Mouse (Mus musculus): ENCODE measurements around the gene Myo1c.
A peak's percentile ranks its signal among the peaks of the same experiment; 100 is the strongest.

Myo1c gene

DNA sequence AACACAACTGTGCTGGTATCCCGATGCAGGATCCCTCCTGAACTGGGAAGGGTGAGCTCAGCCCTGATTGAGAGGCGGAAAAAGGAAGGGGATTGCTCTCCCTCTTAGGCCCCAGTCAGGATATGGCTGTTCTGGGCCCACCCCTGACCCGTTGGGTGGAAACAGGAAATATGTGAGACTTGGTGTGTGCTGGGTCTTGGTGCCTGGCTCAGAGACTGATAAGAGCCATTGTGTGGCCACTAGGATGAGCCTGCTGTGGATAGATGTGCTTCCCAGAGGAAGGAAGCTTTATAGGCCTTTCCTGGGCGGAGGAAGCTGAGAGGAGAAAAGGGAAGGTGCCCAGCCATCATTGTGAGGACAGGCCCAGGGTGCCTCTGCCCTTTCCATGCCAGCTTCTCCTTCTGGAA lies 1.1 kb upstream of the Myo1c start:
- DNase-seq (ENCODE audit: low spot score in 2 of 2), result no peak

DNA sequence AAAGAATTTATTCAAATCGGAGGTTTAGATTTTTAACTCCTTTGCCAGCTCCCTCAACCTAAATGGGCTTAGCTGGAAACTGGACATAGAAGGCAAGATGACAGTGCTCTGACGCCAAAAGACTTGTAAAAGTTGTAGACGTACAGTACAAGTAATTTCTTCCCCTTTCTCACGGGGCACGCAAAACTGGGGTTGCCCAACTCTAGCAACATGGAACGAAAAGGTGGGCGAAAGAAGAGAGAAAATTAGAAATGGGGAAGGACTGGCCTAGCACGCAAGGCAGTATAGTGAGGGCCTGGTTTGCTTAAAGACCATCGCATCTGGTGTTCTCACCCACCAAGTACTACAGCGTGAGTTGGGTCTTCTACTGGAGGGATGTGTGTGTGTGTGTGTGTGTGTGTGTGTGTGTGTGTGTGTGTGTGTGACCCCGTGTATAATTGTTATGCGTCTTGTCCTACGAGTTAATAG lies 688 bp downstream of the Myo1c start:
- no peak for DNase-seq (ENCODE audit: low spot score in 2 of 2)

DNA sequence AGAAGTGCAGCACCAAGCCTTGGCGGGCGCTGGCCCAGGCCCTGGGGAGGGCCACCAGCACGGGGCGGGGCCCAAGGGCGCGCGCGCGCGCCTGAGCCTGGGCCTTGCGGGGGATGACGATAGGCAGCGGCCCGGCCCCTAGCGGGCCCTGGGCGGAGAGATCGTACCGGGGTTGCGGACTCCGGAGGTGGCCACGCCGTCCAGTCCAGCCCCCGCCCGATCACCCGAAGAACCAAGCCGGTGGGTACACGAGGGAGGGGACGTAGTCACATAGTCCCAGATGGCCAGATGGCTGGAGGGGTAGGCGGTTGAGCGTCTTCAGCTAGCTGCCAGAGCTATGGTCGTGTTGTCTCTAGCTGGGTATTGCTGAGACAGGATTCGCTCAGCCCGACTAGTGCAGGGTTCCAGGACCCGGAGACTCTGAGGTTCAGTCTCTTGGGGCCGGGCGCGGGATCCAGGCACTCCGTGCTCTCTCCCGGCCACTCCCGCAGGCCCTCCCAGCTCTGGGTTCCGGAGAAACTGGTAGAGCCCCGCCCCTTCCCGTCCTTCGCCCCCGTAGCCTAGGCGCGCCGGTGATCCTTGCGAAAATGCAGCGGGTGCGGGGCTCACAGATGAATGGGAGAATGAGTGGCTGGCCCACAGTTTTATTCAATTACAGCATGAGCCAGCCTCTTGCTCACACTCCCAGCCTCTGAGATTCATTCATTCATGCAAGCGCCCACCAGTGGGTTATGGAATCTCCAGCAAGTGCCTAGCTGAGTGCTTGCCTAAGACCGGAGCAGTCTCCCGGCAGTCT lies 1.3 kb downstream of the Myo1c start:
- DNase-seq (ENCODE audit: low spot score in 2 of 2), result peak; percentile 58 to 71

DNA sequence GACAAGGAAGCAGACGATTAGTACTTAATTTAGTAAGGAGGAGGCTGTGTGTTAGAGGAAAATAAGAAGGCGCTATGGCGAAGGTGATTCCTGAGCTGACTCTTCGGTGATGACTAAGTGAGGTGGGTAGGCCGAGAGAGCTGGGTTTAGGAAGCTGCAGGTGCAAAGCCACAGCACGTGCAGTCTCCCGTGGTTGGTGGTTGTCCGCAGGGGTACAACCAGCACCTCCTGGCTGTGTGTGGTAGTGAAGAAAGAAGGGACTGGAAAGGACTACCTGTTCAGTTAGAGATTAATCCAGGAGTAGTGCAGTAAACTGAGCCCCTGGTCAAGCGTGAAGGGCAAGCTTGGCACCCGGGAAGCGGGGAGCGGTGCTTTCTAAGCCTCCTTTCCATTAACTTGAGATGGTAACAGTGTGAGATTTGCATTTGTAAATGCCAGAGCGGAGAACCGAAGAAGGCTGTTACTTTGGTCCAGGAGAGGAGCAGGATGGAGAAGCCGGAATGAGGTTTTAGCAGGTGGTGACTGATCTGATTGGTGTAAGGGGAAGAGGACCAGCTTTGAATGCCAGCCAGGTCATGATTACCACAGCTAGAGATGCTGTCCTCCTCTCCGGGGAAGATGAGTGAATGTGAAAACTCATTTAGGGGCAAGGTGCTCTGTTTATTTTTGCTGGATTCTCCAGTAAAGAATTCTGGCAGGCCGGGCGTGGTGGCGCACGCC lies 2.1 kb downstream of the Myo1c start:
- DNase-seq (ENCODE audit: low spot score in 2 of 2), result no peak

DNA sequence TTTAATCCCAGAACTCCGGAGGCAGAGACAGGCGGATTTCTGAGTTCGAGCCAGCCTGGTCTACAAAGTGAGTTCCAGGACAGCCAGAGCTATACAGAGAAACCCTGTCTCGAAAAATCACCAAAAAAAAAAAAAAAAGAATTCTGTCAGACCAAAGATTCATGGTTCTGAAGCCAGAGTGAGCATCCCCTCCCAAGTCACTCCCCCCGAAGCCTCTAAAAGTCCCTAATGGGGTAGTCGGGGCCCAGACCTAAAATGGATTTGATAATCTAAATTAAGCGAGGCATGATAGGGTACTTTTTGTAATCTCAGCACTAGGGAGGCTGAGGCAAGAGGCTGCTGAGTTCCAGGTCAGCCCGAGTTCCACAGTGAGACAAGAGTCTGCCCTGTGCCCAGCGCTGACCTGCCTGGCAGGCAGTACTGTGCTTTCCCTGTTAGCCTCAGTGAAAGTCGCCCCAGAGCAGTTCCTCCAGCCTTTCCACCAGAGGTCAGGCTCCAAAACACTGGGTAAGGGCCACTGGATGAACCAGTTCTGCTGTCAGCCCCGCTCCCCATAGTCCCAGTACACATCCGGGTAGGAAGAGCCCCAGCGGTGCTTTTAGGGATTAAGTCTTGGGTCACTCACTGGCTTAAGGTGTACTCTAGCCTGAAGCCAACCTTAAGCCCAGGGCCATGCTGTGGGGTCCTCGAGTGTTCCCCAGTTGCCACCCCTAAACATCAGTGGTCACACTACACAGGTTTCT lies 2.8 kb downstream of the Myo1c start:
- DNase-seq (ENCODE audit: low spot score in 2 of 2), result no peak

DNA sequence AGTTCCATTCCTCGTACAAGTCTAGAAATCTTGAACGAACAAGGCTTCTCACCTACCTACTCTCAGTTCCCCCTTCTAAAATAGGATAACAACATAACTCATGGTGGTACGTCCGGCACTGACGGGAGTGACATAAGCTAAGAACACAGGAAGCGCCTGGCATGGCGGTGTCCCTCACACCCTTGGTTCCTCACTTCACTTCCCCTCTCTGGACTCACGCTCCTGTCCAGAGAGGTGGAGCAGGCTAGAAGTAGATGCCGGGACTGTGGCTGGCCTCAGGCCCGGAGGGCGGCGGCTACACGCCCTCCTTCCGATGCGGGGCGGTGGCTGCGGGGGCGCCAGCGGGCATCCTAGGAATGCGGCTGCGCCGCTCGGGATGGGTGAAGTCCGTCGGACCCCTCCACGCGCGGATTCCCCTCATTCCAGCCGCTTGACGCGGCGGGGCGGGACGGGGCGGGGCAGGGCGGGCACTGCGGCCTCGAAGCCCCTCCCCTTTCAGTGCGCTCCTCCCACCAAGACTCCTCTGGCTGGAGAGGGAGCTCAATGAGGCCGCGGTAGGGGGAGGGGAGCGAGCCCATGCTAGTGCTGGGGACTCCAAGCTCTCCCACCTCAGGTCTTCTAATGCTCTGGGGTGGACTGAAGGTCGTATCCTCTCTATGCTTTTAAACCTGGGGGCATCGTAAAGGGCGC lies 3.6 kb downstream of the Myo1c start:
- peak; percentile 60 to 66 for DNase-seq (ENCODE audit: low spot score in 2 of 2)

DNA sequence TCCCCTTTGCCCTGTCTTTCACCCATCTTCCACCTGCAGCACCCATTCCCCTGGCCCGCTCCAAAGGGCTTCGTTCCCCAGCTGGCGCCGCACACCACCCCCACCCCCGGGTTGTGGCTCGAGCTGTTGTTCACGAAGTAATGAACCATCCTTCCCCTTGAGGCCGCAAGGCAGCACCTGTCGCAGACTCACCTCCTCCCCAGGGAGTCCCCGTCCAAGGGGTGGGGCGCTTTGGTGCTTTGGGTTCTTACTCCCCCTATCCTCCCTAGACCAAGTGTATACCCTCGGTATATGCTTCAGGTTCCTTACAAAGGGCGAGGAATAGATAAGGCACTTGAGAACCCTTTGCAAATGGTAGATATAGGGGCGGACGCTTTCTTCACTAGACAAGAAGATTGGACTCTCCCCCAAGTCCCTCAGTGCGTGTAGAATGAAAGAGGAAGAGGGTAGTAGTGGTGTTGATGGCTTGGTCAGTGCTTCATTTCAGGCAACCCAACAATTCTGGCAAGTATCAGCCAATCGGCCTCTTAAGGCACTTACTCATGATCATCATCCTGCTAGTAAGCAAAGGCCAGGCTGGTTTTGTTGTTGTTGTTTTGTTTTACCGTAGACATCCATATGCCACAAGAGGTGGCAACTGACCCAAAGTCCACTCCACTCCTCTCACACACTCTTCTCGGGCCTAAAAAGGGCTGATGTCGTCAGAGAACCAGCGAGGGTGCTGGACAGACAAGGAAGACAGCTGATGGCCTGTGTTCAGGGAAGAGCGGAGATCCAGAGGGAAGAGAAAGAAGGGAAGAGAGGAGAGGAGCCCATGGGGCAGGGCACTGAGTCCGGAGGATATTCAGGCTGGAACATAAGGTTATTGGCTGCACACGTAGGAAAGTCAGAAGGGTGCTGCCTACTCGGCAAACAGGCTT lies 4.4 kb downstream of the Myo1c start:
- no peak for DNase-seq (ENCODE audit: low spot score in 2 of 2)

DNA sequence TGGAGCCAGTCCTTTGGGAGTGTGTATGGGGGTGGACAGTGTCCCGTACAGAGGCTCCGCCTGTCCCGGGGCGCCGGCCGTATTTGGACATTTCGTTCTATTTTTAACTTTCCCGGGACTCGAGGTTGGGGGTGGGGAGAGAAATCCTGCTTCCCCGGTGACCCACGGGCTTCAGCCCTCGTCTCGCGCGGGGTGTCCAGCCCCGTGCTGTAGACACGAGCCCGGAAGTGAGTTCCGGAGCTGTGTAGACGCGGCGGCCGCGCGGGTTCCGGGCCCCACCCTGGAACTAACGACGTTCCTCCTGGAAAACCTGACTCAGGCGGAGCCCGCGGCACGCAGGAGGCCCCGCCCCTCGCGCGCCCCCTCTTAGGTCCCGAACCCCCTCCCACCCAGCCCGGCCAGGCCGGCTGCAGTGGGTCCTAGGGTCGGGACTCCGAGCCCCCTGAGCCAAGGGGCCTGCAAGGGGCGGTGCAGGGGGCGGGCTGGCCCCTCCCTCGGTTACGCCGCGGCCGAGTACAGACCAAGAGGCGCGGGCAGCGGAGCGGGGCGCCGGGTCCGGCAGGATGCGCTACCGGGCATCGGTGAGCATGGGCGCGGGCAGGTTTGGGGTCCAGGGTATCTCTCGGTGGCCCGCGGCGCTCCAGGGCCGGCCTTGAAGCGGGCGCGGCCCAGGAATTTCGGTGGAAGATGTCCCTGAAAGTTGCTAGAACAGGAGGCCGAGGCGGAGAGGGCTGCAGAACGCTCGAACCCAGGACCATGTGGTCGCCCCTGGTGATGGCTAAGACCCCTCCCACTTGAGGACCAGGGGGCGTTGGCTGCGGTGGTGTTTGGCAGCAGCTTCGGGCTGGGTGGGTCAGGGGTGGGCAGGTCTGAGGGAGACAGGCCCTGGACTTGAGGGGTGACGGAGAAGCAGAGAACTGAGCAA lies 5.6 kb downstream of the Myo1c start:
- peak in 1 of 2 experiments; percentile 62 for DNase-seq (ENCODE audit: low spot score in 2 of 2)

DNA sequence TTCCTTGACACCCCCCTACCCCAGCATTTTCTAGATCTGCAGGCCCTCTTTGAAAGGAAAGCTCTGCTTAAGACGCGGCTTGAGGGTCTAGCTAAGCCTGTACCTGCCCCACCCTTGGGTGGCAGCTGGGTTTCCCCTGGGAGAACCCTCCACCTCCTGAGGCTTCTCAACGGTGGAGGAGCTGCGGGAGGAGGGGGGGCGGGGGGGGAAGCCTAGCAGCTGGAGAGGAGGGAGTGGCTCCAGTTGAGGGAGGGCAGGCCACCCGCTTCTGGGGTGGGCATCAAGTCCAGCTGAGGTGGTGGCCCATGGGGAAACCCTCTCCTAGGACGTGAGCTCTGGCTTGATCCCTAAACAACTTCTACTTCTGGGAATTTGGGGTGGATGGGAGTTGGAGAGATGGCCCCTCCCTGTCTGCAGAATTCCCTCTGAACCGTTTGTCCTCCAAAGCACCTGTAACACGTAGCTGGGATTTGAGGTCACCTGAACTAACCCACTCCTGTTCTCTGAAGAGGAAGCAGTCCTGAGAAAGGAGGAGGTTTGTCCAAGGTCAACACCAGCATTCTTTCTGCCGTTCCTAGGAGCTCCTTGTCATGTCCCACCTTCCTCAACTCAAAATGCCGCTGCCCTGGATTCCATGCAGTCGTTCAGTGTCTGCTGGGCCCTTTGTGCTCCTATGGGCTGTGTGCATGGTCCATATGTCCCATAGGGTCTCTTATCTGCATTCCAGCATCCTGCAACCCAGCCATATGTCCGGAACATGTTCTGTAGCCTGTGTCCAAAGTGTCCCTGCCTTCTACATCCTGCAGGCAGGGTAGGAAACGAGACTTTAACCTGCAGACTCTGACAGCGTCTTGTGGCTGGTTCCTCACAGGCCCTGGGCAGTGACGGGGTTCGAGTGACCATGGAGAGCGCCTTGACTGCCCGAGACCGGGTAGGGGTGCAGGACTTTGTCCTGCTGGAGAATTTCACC lies 6.6 kb downstream of the Myo1c start:
- no peak for DNase-seq (ENCODE audit: low spot score in 2 of 2)

DNA sequence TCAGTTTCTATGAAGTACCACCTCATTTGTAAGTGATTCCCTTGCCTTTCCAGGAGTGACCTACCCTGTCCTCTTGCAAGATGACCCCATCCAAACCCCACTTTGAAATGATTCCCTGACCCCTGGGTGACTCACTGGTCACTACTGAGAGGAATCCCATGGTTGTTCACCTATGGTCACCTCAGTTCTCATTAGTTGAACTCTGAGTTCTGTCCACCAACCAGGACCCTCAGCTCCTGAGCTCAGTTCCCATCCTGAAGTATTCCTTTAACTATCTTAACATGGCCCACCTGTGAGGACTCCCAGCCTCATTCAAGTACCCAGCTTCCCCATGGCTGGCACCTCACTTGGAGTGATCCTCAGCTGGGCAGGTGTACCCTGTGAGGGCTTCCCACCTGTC lies 7.5 kb downstream of the Myo1c start:
- no peak for DNase-seq (ENCODE audit: low spot score in 2 of 2)

DNA sequence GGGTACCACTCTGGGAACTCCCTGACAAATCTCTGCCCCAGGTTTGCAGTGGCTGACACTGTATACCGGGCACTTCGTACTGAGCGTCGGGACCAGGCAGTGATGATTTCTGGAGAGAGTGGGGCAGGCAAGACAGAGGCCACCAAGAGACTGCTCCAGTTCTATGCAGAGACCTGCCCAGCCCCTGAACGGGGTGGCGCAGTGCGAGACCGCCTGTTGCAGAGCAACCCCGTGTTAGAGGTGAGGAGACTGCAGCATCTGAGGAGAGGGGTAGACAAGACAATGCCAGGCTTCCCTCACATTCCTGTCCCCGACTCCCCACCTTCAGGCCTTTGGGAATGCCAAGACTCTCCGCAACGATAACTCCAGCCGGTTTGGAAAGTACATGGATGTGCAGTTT lies 8.0 kb downstream of the Myo1c start:
- DNase-seq (ENCODE audit: low spot score in 2 of 2), result no peak

DNA sequence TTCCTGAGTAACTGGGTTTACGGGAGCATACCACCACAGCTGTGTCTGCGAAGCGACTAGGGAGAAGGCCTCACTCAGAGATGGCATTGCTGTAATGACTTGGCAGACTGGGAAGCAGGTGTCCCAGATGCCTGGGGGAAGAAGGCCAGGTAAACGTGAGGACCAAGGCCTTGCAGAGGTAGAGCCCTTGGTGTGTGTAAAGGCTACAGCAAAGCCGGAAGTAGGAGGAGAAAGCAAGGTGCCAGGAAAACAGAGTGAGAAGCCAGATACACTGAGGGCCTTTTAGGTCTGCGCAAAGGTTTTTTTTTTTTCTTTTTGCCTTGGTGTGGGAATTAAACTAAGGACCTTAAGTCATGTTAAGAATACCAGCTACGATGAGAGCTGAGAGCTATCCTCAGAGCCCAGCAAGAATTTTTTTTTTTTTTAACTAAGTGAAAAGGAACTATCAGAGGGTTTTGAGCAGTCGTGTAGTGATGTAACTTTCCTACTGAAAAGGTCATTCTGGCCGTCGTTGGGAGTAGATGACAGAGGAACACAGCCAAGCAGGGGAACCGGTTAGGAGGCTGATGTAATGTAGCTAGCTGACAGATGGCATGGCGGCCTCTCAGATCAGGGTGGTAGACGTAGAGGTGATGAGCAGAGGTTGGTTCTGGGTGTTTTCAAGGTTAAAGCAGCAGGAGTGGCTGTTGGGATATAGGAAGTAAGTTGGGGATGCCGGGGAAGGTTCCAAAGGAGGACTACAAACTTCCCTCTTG lies 8.9 kb downstream of the Myo1c start:
- DNase-seq (ENCODE audit: low spot score in 2 of 2), result no peak

DNA sequence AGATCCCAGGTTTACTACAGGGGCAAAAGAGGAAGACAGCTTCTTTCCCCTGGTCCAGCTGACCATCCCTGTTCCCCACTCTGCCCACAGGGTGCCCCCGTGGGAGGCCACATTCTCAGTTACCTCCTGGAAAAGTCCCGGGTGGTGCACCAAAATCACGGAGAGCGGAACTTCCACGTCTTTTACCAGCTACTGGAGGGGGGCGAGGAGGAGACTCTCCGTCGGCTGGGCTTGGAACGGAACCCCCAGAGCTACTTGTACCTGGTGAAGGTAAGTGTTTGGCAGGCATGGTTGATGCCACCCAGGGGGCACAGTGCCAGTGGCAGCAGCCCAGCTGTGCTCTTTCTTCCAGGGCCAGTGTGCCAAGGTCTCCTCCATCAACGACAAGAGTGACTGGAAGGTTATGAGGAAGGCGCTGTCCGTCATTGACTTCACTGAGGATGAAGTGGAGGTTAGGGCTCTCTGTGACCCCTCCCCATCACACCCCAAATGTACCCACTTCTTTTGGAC lies 9.8 kb downstream of the Myo1c start:
- no peak for DNase-seq (ENCODE audit: low spot score in 2 of 2)

DNA sequence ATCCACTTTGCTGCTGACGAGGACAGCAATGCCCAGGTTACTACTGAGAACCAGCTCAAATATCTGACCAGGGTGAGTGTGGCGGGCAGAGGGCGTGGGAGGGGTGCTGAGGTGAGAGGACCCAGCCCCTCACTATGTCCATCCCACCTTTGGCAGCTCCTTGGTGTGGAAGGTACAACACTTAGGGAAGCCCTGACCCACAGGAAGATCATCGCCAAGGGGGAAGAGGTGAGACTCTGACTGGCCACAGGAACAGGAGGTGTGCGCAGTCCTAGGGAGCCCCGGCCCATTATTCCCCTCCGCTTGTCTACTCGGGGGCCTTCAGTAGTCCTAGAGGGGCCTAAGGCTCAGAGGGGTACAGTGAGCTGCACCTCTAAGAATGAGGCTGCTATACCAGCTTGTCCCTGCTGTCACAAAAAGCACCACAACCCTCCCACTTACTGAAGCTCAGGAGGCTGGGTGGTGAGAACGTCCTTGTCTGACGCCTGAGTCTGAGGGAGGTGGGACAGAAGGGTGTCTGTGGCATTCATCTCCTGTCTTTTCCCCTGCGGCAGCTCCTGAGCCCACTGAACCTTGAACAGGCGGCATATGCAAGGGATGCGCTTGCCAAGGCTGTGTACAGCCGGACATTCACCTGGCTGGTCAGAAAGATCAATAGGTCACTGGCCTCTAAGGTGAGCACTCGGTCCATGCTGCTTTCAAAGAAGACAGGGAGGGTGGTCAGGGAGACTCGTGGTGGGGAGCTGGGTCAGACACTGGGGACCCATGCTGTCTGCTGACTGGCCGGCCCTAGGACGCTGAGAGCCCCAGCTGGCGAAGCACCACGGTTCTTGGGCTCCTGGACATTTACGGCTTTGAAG lies 10.9 kb downstream of the Myo1c start:
- DNase-seq (ENCODE audit: low spot score in 2 of 2), result no peak

DNA sequence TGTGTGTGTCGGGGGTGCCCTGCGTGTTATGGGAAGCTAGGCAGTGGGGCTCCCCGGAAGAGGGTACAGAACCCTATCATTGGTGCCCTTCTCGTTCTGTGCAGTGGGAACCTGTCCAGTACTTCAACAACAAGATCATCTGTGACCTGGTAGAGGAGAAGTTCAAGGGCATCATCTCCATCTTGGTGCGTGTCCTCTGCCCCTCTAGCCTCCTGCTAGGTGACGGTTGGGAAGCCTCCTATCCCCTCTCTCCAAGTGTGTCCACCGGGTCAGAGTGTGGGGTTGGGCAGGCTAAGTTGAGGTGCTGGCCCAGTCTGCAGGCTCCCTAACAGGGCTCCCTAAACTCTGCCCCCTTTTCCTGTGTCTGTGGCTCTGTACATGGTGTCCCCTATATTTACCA lies 11.8 kb downstream of the Myo1c start:
- no peak for DNase-seq (ENCODE audit: low spot score in 2 of 2)

DNA sequence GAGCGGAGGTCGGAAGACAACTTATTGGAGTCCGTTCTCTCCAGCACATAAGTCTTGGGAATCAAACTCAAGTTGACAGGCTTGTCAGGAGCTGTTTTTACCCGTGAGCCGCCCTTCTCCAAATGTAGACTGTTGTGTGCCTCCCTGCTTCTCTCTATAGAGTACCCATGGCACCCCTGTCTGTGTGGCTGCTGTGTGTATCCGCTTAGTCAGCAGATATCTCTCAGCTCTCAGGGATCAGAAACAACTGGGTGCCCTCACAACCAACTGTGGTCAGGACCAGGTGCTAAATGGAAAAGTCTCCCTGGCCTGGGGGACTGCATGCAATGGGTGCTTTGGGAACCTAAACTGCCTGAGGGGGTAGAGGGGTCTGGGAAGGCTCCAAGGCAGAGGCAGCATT lies 16.0 kb downstream of the Myo1c start:
- DNase-seq (ENCODE audit: low spot score in 2 of 2), result no peak

DNA sequence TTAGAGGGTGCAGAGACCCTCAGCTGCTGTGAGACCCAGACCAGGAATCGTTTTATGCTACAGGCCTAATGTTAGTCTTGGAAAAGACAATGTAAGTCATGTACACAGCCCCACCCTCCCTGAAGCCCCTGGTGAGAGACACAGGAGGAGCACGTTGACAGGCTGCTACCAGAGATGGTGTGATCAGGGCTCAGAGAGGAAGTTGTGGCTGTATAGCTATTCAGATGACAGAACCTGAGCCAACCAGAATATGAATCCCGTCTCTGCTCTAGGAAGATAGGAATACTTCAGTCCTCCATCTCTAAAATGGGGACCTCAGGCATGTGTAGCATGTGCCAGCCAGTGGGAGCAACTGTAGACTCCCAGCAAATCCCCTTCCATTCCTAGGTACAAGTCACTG lies 18.3 kb downstream of the Myo1c start:
- no peak for DNase-seq (ENCODE audit: low spot score in 2 of 2)
